Mouse (Mus musculus): Measurements from ENCODE around the gene Mknk2.
"Not testable (repeated sequence)": the region's sequence is repeated elsewhere in the genome, so short reads cannot be mapped to it uniquely, and the experiment has no call there.

Gene Mknk2

DNA sequence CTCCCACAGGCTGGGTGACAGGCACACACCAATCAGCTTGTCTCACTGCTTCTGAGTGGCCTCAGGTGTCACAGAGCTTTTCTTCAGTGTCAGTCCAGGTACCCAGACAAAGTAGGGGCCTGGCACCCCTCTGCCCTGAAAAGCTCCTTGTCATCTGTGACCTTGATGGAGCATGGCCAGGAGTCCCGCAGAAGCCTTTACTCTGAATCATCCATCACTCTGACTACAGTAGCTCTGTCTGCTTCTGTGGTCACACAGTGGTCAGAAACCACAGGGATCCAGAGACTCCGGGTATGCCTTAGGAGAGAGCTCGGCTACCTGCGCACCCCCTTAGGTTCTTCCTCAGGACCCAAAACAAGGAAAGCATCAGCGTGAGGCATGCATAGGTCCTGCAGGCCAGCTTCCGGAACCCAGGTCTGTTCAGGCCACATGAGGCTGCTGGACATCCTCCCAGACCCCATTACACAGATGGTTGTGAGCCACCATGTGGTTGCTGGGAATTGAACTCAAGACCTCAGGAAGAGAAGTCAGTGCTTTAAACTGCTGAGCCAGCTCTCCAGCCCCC is 24.7 kb downstream of the Mknk2 start:
- DNase-seq (ENCODE audit: low spot score in 2 of 2), result no peak

- DNase-seq (ENCODE audit: low spot score in 2 of 2), result peak in 1 of 2 experiments; percentile 60
These were observed 27.5 kb downstream of the Mknk2 start for GRCm38 (mm10) chr10:80650392-80650791.

GRCm38 (mm10) chr10:80649910-80650309 is 28.0 kb downstream of the Mknk2 start:
- not testable (repeated sequence) for DNase-seq (ENCODE audit: low spot score in 2 of 2)

DNA sequence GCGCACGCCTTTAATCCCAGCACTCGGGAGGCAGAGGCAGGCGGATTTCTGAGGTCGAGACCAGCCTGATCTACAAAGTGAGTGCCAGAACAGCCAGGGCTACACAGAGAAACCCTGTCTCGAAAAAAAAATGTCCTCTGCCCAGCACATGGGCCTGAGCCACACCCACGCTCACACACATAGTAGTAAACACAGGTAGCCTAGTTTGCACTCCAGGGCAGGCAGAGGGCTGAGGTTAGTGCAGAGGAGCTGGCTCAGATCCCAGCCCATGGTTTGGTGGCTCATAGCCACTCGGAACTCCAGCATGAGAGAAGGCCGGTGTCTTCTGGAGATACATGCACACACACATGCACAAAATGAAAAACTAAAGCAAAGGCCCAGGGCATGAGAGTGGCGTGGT is 31.0 kb downstream of the Mknk2 start:
- DNase-seq (ENCODE audit: low spot score in 2 of 2), result no peak

DNA sequence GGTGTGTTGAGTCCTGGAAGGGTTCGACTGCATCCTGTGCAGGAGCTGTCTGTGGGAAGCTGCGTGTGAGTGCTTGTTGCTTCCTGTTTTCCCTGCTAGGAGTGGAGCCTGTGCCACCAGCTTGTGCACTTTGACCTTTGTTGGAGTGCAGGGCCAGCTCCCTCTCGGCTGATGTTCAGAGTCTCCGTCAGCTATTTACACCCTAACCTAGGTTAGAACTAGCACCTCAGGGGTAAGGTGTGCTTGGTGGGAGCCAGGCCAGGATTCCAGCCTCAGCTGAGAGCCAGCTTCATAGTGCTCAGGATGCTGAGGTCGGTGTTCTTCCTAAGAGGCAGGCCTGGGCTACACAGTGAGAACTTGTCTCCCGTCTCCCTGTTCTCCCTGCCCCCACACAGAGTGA is 42.6 kb downstream of the Mknk2 start:
- DNase-seq (ENCODE audit: low spot score in 2 of 2), result no peak

GRCm38 (mm10) chr10:80628925-80629324 is 49.0 kb downstream of the Mknk2 start:
- DNase-seq (ENCODE audit: low spot score in 2 of 2), result no peak

DNA sequence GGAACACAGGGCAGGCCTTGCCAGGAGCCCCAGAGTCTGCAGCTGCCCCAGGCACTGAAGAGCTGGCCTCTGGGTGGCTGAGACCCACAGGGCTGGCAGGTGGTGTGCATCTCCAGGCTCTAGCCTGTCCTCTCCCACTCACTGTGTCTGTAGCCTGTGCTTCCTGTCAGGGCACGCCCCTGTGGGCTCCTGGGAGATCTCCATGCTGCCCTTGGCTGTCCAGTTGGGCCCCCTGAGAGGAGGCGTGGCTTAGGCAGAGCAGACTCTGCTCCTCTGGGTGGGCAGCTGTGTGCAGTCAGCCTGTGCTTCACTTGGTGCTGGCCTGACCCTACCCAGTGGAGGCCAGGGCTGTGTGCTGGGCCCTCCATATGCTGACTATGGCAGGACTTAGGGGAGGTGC is 50.2 kb downstream of the Mknk2 start:
- no peak for DNase-seq (ENCODE audit: low spot score in 2 of 2)

GRCm38 (mm10) chr10:80625764-80626163 is 52.1 kb downstream of the Mknk2 start:
- DNase-seq (ENCODE audit: low spot score in 2 of 2), result no peak

- DNase-seq (ENCODE audit: low spot score in 2 of 2), result peak in 1 of 2 experiments; percentile 42
These were observed 54.3 kb downstream of the Mknk2 start for GRCm38 (mm10) chr10:80623457-80624191.

GRCm38 (mm10) chr10:80622661-80623456 is 55.1 kb downstream of the Mknk2 start, which contains the start of gene Csnk1g2:
TSS of gene Csnk1g2 (plus strand) at chr10:80622838.
- DNase-seq (ENCODE audit: low spot score in 2 of 2), result peak; percentile 43 to 44

DNA sequence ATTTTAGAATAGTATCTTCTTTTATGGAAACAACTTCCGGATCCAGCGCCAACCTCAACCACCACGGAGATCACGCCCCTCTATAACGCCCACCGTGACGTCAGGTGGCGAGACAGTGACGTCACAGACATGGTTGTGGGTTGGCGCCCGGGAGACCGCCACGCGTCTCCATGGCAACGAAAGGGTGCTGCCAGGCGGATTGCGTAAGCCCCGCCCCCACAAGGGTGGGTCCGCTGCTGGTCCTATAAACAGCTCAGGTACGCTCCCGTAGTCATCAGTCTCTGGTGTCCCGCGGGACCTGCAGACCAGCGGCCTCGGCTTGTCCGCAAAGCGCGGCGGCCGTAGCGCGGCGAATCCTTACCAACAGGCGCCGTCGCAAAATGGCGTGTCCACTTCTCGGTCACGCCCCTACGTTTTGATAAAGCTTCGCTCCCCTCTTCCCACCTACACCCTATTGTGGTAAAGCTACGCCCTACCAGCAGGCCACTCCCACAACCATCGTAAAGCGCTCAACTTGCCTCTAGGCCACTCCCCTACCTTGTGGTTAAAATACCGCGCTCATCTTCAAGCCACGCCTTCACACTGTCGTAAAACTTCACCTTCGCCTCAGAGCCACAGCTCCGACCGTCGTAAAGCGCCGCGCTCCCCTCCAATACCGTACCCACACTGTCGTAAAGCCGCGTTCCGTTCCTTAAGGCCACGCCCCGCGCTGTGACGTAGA is 55.8 kb downstream of the Mknk2 start:
- DNase-seq (ENCODE audit: low spot score in 2 of 2), result peak; percentile 99

DNA sequence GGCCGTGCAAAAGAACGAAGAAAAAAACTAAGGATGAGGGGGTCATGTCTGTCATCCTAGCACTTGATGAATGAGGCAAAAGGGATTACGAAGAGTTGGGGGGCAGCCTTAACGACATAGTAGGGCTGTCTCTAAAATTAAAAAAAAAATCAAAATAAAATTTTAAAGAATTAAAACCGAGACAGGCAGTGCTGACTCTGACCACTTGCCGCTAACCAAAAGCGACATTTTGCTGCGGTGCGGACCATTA is 56.3 kb downstream of the Mknk2 start:
- no peak for DNase-seq (ENCODE audit: low spot score in 2 of 2)

- DNase-seq (ENCODE audit: low spot score in 2 of 2), result no peak
These were observed 56.9 kb downstream of the Mknk2 start for GRCm38 (mm10) chr10:80620796-80621689.

GRCm38 (mm10) chr10:80620365-80620764 is 57.5 kb downstream of the Mknk2 start:
- no peak for DNase-seq (ENCODE audit: low spot score in 2 of 2)

DNA sequence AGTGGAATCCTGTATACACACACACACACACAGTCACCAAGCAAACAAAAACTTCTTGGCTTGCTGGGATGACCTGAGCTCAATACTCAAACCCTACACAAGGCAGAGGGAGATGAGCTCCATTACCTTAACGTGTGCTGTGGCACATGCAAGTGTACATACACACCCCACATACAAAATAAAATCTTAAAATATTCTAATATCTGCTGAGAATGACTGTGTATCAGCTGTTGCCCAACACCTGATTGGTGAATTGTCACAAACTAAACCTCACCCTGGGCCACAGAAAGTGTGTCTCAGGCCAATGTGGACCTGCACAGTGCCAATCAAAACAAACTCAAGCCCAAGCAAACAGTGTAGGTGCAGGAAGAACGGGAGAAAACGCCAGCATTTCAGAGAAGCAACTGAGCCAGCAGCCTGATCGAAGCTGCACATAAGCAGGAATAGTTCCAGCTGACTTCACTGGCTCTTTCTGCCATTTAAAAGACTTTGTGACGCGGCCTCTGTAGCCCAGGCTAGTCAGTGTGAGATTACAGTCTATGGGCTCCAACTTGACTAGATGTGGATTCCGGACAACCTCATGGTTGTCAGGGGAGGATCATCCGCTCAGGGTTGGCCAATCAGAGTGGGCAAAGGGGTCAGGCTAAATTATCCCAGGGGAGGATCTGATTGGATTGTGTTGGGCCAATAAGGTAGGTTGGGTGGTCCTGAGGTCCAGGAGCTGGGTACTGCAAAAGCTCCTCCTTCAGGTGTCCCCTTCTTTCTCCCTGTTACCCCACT is 58.3 kb downstream of the Mknk2 start:
- no peak for DNase-seq (ENCODE audit: low spot score in 2 of 2)

DNA sequence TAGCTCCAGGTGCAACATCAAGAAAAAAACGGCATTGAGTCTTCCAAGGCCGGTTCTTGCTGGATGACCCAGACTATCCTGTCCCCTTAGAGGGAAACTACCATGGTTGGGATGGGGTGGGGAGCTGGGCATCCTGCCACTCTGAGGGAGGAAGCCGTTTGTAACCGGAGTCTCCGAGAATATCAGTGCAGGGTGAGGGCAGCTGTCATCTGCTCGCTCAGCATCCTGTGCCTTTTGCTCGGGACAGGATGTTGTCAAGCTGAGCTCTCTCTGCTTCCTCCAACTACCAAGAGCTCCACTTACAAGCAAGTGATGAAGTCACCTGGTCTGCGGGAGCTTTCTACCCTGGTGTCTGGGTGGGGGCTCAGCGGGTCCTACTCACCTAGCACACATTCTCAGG is 59.7 kb downstream of the Mknk2 start:
- DNase-seq (ENCODE audit: low spot score in 2 of 2), result no peak

Measured in right cerebral cortex, postnatal 36 days (tissue).